Mouse (Mus musculus) G1E (cell line): ENCODE data around the gene Prima1. TPM values are rescaled to one million over a fixed set of nuclear protein-coding genes. Genes with fewer than 3 reads are reported as not detected.

ENCODE experiments used
- ATAC-seq: 2 replicates; pipeline ENCODE4 v1.8.0; 2016; ENCODE audit warnings: mild to moderate bottlenecking; ENCODE audit not compliant: insufficient number of reproducible peaks, poor library complexity, low FRiP score, severe bottlenecking; ENCODE audit errors: extremely low read depth
- DNase-seq: peaks from one replicate; pipeline ENCODE4 v3.0.0; 2012; ENCODE audit warnings: low spot score
- H3K27me3 ChIP-seq: 2 replicates; pipeline ENCODE4 v1.6.1; 2012; ENCODE audit warnings: mild to moderate bottlenecking, low read length, inconsistent platforms; ENCODE audit not compliant: insufficient read depth
- H3K36me3 ChIP-seq: replicated peaks from 2 replicates; pipeline ENCODE3; 2012; ENCODE audit warnings: mild to moderate bottlenecking, inconsistent platforms
- H3K4me1 ChIP-seq: 2 replicates; pipeline ENCODE4 v1.6.1; 2012; ENCODE audit warnings: low read depth, low read length, inconsistent platforms, mixed read lengths; ENCODE audit not compliant: insufficient read depth
- H3K4me3 ChIP-seq: 2 replicates; pipeline ENCODE4 v1.5.1; 2012; ENCODE audit warnings: low read depth, mild to moderate bottlenecking, inconsistent platforms, low read length, moderate library complexity, mixed read lengths
- H3K9me3 ChIP-seq: replicated peaks from 2 replicates; pipeline ENCODE4 v1.6.1; 2012; ENCODE audit warnings: inconsistent platforms
- CTCF ChIP-seq: IDR thresholded peaks from 2 replicates; pipeline ENCODE4 v1.5.1; 2012; ENCODE audit warnings: low read depth, low read length, inconsistent platforms, mixed read lengths
- GATA1 ChIP-seq: IDR thresholded peaks from 2 replicates; pipeline ENCODE4 v1.6.1; 2012; ENCODE audit warnings: borderline replicate concordance, low read length, inconsistent platforms, mixed read lengths
- GATA2 ChIP-seq: IDR thresholded peaks from 2 replicates; pipeline ENCODE4 v1.6.1; 2012; ENCODE audit warnings: low read depth, low read length, inconsistent platforms, borderline replicate concordance
- POLR2AphosphoS5 ChIP-seq: IDR thresholded peaks from 2 replicates; pipeline ENCODE4 v1.6.1; 2012; ENCODE audit warnings: low read depth, low read length, inconsistent platforms; ENCODE audit not compliant: insufficient replicate concordance
- TAL1 ChIP-seq: conservative IDR thresholded peaks from 2 replicates; pipeline ENCODE4 v1.6.1; 2012; ENCODE audit warnings: low read depth, low read length, inconsistent platforms, mixed read lengths
- polyA plus RNA-seq: library from polyadenylated mRNA; stranded (reverse); fragments of >175 nt; gene quantifications from 2 replicates; pipeline ENCODE4 v1.2.3, GENCODE M21; 2012
- total RNA-seq, 2 experiments: library from RNA; stranded (forward) in 1 of 2; stranded (reverse) in 1 of 2; fragments of 200-1000 nt in 1 of 2; fragments of >200 nt in 1 of 2; fragmentation: Nextera tagmentation in 1 of 2; gene quantifications; 2 replicates each; pipeline ENCODE4 v1.2.3; 2014 to 2017

Gene Prima1
- total and polyA plus RNA-seq, 3 experiments: not detected

- H3K4me3 ChIP-seq: no peak overlapping the region
- DNase-seq (no peak), ATAC-seq (no peak)
- H3K36me3 ChIP-seq: no peaks in the 10 kb centered on the region
- H3K27me3 ChIP-seq: no peaks in the 10 kb centered on the region
- no peaks in the 10 kb centered on the region for H3K4me1 ChIP-seq
- no peak for TF ChIP-seq CTCF
- no peak for TF ChIP-seq TAL1
- no peak for TF ChIP-seq POLR2AphosphoS5
- no peak for TF ChIP-seq GATA1
- H3K9me3 ChIP-seq: peaks cover 64% of the 10 kb centered on the region
Observed at GRCm38 (mm10) chr12:103251151-103251550, 9.2 kb upstream of the Prima1 start.

- TF ChIP-seq CTCF (no peak), GATA1 (no peak), TAL1 (no peak), POLR2AphosphoS5 (no peak), GATA2 (no peak)
- Histone ChIP-seq H3K36me3 (no peaks in the 10 kb centered on the region), H3K9me3 (peaks cover 64% of the 10 kb centered on the region), H3K27me3 (no peaks in the 10 kb centered on the region), H3K4me1 (no peaks in the 10 kb centered on the region), H3K4me3 (no peak overlapping the region)
- ATAC-seq (no peak), DNase-seq (no peak)
Observed at GRCm38 (mm10) chr12:103250333-103250732, 8.4 kb upstream of the Prima1 start.

DNA sequence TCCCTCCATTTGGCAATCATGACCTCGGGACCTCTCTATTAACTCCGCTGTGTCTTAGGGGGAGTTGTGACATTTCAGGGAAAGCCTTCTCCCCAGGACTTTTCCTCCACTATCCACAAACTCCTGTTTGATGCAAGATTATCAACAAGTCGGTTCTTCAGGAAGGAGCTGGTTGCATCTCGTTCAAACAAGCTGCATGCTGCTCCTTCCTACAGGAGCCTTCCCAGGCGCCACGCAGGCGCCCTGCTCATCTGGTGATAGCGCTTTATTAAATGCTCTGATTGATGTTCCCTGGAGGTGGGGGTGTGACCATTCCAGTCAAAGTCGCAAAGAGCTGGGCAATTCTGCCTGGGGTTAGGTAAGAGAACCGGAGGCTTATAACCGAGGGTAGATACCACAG is 1.1 kb upstream of the Prima1 start:
- Histone ChIP-seq H3K4me3 (no peak overlapping the region), H3K27me3 (no peaks in the 10 kb centered on the region), H3K36me3 (no peaks in the 10 kb centered on the region), H3K9me3 (peaks cover 83% of the 10 kb centered on the region), H3K4me1 (no peaks in the 10 kb centered on the region)
- TF ChIP-seq POLR2AphosphoS5: no peak
- TF ChIP-seq TAL1: no peak
- no peak for TF ChIP-seq CTCF
- no peak for TF ChIP-seq GATA2
- no peak for TF ChIP-seq GATA1
- DNase-seq: no peak
- ATAC-seq: no peak

GRCm38 (mm10) chr12:103242591-103243025 is 658 bp upstream of the Prima1 start:
- DNase-seq (no peak), ATAC-seq (no peak)
- no peak for TF ChIP-seq CTCF
- Histone ChIP-seq H3K4me3 (no peak overlapping the region), H3K27me3 (no peaks in the 10 kb centered on the region), H3K4me1 (no peaks in the 10 kb centered on the region), H3K9me3 (peaks cover 84% of the 10 kb centered on the region), H3K36me3 (no peaks in the 10 kb centered on the region)

DNA sequence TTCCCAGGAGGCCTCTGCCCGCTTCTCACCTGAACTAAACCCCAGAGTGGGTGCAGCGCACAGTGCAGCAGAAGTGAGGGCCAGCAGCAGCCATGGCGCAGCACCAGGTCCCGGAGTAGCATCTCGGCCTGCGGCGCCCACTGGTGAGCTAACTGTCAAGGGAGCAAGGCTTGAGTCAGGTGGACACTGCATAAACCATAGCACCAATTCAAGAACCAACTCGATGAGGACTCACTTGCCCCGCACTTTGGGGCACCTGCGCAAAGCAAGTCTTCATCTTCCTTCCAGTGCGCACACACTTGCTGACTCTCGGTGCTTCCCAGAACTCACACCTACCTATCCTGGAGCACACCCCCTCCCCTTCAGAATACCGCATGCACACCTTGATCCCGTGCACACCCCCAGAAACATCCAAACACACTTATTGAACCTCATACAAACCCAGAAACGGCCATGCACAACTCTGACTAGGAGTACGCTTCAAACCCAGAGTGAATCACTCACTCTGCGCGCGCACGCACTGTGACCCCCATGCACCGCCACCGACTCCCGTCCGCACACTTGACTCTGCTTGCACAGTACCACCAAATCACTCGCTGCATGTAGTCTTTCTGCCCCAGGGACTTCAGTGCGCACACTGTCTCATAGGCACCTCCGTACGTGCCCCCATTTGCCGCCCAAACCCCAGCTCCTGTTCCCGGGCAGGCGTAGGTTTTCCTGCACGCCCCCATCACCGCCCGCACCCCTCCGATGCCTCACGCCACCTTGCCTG is 453 bp downstream of the Prima1 start:
- Histone ChIP-seq H3K27me3 (no peaks in the 10 kb centered on the region), H3K36me3 (no peaks in the 10 kb centered on the region), H3K4me1 (no peaks in the 10 kb centered on the region), H3K4me3 (peak overlapping the region; percentile 13; the same call in 1 of the 2 replicates), H3K9me3 (peaks cover 89% of the 10 kb centered on the region)
- ATAC-seq: no peak
- no peak for DNase-seq
- TF ChIP-seq POLR2AphosphoS5 (no peak), GATA1 (no peak), GATA2 (no peak), TAL1 (no peak)

DNA sequence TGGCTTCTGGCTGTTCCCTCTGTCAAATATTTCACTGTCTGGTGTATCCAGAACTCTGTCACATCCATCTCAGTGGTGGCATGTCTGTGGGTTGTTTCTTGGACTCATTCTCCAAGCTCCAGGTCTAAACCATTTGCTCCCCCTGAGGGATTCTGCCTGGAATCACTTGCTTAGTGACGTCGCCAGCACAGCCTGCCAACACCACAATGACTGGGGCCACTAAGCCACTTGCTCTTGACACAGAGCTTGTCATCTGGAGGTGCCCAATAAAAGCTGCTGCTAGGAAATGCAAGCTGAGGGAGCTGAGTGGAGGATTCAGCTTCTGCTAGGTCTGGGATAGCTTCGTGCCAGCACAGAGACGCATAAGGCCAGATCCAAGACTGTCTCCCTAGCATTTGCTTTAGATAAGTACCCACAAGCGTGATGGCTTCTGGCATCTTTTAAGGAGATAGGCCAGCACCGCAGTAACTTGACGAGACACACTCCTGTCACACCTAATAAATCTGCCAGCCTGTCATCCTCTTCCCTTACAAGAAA is 3.0 kb downstream of the Prima1 start:
- H3K36me3 ChIP-seq: no peaks in the 10 kb centered on the region
- TF ChIP-seq GATA1: no peak
- TF ChIP-seq GATA2: no peak
- TF ChIP-seq TAL1: no peak
- TF ChIP-seq POLR2AphosphoS5: no peak
- no peak for TF ChIP-seq CTCF
- no peaks in the 10 kb centered on the region for H3K27me3 ChIP-seq
- no peak for ATAC-seq
- H3K4me3 ChIP-seq: no peak overlapping the region
- no peak for DNase-seq
- H3K4me1 ChIP-seq: no peaks in the 10 kb centered on the region
- peaks cover 93% of the 10 kb centered on the region for H3K9me3 ChIP-seq

GRCm38 (mm10) chr12:103235856-103236255 is 6.1 kb downstream of the Prima1 start:
- H3K36me3 ChIP-seq: no peaks in the 10 kb centered on the region
- DNase-seq (no peak), ATAC-seq (no peak)
- H3K9me3 ChIP-seq: peaks cover 92% of the 10 kb centered on the region
- no peak overlapping the region for H3K4me3 ChIP-seq
- H3K4me1 ChIP-seq: no peaks in the 10 kb centered on the region
- H3K27me3 ChIP-seq: no peaks in the 10 kb centered on the region
- TF ChIP-seq CTCF (no peak), GATA2 (no peak), GATA1 (no peak), TAL1 (no peak), POLR2AphosphoS5 (no peak)
